Mouse (Mus musculus) spleen, adult 18-20 months (tissue): ENCODE measurements around the gene Phlda3.

Experiments
- DNase-seq, 2 experiments: peaks; one replicate each; pipeline ENCODE4 v3.0.0; 2022; ENCODE audit warnings: mixed read lengths in 2 of 2

Phlda3 gene

DNA sequence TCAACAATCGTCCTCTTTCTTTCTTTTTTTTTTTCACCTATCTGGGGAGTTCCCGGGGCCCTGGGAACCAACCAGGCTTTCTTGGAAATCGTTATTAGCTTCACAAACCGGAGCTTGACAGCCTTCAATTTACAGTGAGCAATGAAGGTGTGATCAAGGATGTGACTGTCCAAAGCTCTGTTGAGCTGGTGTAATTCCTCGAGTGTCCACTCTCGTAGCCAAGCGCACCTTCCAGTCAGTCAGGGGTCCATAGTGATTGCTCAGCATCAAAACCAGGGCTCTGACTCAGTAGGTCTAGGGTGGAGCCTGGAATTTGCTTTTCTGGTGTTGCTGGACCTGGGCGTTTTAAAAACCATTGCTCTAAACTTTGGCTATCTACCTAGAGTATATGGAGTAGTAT lies 5.7 kb upstream of the Phlda3 start:
- no peak for DNase-seq

DNA sequence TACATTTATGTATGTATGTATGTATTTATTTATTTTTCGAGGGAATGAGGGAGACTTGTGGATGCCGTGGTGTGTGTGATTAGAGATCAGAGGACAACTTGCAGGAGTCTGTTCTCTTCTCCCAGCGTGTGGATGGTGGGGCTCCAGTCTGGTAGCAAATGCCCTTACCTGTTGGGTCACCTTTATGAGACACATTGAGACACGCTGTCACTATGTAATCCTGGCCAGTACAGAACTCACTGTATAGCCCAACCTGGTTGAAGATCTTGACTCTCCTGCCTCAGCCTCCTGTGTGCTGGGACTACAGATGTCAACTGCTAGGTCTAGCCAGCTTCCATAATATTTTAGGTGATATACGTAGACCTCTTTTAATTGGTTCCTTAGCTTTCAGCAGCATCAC lies 4.2 kb upstream of the Phlda3 start:
- DNase-seq: no peak

DNA sequence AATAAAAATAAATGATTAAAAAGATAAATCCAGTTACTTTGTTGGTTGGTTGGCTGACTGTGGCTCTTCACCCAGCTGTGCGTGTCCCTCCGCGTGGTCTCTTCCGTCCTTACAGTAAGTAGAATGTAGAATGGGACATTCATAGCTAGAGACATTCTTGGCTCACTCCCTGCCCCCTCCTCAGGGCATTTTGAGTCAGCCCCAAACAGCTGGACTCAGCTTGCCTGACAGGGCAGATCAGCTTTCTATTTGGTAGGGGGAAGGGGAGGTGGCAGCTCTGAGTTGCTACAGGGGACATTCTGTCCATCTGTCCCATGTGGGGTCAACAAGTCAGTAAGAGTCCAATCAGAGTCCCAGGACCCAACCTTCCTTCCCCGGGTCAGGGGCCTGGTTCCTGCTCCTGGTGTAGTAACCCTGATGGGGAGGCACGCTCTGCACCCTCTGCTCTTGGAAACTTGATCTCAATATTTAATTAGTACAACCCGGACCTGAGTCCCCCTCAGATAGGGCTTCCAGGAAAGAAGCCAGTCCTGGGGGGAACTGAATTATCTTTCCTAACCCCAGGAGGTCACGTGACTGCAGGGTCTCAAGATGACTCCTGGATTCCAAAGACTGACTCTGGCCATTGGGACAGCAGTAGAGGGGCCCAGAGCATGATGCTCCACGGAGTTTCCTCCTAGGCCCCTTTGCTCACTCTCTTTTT lies 2.3 kb upstream of the Phlda3 start:
- DNase-seq: no peak

DNA sequence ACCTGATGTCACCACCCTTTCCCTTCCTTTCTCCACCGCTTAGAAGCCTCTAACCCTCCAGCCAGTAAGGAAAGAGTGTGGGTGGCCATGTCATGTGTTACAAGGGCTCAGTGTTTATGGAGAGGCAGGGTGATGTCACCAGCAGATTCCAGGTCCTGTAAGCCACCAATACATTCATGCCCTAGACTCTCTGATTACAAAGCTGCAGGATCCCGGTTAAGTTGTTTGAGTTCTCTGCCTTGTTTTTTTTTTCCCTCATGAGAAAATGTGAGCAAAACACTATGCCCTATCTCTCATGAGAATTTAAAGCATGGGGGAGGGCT lies 1.8 kb upstream of the Phlda3 start:
- no peak for DNase-seq

DNA sequence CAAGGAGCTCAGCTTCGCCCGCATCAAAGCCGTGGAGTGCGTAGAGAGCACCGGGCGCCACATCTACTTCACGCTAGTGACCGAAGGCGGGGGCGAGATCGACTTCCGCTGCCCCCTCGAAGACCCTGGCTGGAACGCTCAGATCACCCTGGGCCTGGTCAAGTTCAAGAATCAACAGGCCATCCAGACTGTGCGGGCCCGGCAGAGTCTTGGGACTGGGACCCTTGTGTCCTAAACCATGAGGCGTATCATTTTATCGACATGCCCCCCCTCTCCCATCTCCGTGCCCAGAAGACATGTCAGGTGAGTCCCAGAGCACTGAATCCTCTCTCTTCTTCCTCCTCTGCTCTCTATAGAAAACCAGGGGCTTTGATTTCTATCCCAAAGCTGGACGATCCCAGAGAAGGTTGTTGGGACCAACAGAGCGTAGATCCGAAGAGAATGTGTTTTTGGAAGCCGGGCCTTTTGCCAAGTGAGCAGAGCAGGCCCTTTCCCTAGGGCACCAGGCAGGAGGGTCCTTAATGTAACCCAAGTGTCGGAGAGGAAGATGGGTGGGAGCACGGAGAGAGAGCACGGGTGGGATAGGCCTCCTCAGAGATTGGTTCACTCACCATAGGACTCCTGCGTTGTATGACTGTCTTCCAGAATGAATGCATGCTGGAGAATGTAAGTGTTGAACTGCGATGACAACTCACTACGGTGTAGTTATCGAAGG lies 830 bp downstream of the Phlda3 start:
- no peak for DNase-seq

DNA sequence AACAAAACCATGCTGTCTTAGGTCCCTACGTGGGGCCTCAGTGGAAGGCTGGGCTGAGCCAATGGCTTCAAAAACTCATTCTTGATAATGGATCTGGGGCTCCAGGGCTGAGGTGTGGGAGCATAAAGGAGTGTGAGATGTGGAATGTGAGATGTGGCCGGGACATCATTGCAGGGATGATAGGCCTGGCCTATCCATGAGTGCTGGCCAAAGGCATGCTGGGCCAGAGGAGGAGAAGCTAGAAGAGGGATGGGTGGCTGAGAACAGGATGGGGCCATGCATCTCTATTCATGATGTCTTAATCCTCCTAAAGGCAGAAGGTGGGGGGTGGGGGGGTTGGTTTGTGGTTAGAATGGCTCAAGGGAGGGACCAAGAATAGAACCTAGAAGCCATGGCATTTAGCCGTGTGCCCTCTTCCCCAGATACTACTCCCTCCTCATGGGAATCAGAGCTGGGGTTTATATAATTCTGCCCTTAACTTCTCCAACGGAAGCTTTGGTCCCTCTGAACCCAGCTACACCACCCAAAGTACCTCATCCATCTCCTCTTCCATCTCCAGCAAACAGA lies 1.5 kb downstream of the Phlda3 start:
- no peak for DNase-seq

DNA sequence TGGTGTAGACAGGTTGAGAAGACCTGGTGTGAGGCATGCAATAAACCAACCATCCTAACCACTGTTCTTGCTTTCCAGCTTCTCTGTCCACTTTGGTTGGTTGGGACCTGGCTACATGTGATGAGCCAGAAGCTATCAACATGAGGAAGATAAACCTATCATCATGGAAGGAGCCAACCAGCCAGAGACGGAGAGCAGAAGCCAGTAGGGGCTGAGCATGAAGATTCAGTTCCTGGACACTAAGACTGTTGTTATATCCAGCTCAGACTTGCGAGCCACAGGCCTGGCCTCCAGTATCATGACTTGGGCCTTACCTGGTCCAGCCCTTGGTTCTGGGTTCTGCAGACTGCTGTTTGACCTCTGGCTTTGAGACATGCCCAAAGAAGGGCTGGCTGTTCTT lies 2.5 kb downstream of the Phlda3 start:
- no peak for DNase-seq

DNA sequence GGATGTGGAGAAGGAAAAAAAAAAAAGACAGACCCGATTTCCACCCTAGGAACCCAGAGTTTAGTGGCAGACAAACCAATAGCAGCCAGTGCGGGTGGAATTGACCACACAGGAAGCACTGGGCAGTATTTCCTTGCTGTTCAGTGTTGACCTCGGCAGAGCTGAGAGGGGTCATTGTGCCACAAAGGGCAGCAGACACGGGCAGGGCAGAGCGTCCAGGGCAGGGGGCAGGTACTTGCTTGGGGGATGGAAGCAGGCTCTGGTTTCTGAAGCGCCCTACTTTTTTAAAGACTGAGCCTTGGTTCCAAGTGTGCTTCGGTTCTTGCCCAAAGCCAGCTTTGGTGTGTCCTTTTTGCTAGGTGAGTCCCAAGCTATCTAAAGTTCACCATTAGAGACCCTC lies 4.3 kb downstream of the Phlda3 start:
- no peak for DNase-seq

DNA sequence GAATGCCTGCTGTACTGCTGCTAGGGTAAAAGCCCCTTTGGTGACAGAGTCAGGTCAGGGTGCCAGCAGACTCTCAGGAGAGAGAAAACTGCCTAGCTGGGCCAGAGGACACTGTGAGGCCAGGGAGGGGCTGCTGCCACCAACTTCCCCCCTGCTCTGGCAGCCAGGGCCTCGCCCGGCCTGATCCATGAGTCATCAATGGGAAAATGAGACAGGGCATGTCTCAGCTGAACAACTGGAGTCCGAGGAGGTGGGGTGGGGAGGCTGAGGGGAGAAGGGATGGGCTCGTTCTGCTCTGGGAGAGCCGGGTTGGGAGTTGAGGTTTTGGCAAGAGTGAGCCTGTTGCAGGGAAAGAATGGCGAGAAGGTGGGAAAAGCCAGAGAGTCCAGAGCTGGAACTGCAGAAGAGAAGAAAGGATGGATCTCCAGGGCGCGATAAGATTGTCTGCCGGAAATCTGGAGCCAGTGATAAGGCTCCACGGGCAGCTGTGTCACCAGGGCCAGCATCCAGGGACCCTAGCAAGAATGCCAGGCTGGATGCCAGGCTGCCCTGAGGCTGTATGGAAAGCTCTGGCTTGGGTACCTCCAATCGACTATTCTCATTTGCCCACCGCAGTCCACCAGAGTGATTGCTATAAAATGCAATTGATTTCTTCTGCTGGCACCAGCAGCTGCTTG lies 5.1 kb downstream of the Phlda3 start:
- DNase-seq: no peak

DNA sequence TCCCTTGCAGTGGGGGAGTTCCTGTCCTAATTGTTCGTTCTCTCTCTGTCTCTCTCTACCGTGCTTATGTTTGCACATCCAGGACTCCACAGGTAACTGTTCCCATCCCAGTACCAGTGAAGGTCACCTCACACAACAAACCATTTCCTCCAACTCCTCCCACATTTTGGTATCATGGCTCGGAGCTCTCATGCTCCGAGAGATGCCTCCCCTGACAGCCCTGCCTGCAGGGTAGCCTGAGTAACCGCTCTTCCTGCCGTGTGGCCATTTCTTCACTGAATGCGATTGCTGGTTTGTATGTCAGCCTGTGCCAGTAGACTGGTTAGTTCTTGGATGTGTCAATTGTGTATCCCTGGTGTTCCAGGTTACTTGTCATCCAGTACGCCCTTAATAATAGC lies 5.7 kb downstream of the Phlda3 start:
- no peak for DNase-seq

DNA sequence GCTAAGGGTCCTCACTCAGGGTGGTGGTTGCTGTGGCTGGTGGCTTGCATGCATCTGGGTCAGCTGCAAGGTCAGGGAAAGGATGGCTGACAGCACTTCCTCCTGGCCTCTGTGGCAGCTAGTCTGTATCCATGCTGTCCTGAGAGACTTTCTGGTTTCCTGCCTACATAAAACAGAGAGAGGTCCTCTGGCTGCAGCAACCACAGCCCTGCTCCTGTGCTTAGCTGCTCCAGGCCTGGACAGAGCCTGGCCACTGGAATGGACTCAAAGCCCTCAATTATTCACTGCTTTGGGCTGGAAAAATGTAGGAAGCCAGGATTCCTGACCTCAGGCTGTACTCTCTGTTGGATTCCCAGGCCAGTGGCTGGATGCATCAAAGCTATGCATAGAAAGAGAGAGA lies 10.7 kb downstream of the Phlda3 start:
- DNase-seq: no peak

DNA sequence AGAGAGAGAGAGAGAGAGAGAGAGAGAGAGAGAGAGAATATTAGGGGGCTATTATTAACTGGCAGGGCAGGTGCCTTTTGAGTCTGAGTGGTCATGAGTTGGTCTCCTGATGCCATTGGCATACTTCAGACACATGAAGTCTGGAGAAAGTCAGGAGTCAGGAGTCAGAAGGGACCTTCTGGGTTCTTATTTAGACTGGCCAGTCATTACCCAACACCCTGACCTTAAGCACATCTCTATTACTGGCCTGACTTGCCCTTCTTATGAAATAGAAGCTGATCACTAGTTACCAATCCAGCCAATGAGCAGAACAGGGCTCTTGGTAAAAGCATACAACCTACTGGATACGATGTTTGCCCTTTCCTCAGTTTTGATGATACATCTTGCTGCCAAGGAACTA lies 11.1 kb downstream of the Phlda3 start:
- DNase-seq: no peak

DNA sequence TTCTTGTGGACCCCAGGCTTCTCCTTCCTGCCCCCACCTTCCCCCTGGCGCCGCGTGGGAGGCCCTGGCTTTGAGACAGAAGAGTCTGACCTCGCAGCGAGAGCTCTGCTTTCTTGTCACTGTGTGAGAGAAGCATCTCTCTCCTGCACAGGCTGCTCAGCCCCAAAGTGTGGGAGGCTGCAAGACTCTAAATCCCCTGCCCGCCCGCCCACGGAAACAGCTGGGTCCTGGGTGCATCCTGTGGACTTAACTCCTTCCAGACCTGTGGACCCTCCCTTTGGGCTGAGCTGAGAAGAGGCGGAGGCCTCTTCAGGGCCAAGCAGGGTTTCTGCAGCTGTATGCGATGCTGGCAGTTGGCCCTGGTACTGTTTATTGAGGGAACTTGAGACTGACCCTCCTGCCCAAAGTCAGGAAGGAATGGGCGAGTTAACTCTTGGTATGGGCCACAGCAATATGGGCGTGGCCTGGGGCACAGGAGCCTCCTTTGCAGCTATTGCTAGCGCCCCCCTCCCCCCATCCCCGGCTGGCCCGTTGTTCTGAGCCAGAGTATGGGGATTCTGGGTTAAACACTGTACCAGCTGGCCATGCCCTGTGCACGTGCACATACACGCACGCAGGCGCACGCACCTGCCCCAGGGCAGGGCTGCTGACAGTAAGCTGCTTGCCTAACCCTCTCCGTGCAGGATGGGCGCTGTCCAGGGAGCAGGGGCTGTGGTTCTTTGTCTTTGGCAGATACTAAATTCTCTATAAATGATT lies 13.0 kb downstream of the Phlda3 start, which contains the start of gene Tnni1:
Gene Tnni1 (plus strand): TSS at position 655 of the 756 bp plus-strand sequence.
- DNase-seq: no peak

DNA sequence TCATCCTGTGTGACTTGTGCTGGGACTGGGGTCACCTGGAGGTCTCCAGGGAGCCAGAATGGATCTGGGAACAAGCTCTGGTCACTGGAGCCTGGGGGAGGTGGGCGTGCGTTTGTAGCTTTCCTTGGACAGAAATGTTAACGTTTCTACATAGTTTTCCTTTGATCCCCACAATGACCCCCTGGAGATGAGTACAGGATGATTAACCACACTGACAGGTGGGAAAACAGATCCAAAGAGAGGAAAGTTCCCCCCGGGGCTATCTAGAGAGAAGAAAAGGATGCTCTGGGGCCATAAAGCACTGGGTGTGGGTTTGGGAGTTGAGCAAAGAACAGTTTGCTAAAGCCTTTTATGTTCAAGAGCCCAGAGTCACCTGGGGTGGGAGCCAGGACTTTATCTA lies 14.7 kb downstream of the Phlda3 start:
- no peak for DNase-seq

DNA sequence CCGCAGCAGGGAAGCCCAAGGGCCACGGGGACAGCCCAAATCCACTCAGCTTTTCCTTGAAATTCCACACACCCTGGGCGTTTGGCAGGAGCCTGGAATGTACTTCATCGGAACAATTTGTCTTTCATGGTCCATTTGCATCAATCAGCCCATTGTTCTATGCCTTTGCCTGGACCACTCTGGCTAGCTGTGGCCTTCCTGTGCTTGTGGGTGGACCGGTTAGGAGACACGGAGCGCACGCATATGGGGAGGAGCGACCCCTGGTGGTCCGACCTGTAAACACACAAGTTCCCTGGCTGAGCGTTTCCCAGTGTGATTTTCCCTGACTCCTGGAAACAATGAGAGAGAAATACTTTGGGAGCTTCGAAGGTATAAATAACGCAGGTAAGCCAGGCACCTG lies 15.3 kb downstream of the Phlda3 start:
- DNase-seq: peak; percentile 24 to 63

DNA sequence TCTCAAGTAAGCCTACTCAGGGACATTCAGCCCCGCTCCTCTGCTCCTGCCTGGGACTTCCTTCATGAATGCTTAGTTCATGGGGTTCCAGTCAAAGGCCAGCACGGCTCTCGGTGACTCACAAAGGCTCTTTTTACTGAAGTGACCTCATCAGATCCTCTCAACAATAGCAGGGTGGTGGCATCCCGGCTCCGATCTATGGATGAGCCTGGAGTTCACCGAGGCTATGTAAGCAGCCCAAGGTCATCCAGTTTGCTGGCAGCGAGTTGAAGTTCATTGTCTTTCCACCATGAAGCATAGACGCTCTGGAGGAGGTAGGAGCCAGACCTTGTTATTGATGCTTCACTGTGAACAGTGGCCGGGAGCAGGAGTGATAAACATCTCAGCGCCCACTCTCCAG lies 16.9 kb downstream of the Phlda3 start:
- DNase-seq: no peak

DNA sequence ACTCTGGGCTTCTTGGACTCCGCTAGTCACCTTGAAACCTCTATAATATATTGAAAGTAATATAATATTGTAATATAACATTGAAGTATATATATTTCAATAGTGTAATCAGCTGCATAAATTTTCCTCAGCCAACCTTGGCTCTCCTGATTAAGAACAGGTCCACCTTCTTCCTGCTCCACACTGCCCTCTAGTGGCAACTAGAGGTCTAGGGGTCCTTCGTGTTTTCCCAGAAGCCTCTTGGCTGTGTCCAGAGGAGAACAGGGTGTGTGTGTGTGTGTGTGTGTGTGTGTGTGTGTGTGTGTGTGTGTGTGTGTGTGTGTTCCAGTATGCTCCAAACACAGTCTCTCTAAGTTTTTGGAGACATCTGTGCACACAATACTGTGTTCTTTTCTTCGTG lies 21.9 kb downstream of the Phlda3 start:
- peak; percentile 33 to 66 for DNase-seq

DNA sequence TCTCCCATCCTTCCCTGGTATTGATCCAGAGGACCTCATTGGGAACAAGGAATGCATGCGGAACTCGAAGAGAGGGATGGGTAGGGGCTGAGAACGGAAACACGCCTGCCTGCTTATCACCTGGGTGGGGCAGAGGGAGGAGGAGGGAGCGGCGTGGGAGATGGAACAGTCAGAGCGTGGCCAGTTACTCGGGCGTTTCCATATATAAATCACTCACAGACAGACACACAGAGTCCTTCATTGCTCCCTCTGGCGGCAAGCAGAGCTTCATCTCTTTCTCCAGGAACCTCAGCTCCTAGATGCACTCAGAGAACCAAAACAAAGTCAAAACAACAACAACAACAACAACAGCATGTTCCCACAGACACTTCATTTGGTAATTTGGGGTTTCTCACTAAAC lies 22.8 kb downstream of the Phlda3 start:
- peak in 1 of 2 experiments; percentile 31 for DNase-seq

DNA sequence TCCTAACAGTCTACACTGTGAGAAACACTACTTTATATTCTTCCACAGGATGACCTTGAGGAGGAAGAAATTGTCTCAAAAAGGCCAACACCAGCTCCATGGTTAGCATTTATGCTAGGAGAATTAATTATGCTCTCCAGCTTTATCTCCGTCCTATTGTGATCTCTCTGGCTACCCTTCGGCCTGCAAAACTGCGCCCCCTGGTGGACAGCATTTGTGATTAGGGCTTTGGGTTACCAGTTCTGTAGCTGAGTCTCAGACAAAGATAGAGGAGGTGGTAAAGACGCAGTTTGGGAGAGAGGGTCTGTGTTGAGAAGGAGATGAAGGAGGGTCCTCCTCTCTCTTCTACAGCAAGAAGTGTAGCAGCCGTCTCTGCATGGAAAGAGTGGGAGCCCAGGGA lies 23.9 kb downstream of the Phlda3 start:
- peak; percentile 39 to 73 for DNase-seq

DNA sequence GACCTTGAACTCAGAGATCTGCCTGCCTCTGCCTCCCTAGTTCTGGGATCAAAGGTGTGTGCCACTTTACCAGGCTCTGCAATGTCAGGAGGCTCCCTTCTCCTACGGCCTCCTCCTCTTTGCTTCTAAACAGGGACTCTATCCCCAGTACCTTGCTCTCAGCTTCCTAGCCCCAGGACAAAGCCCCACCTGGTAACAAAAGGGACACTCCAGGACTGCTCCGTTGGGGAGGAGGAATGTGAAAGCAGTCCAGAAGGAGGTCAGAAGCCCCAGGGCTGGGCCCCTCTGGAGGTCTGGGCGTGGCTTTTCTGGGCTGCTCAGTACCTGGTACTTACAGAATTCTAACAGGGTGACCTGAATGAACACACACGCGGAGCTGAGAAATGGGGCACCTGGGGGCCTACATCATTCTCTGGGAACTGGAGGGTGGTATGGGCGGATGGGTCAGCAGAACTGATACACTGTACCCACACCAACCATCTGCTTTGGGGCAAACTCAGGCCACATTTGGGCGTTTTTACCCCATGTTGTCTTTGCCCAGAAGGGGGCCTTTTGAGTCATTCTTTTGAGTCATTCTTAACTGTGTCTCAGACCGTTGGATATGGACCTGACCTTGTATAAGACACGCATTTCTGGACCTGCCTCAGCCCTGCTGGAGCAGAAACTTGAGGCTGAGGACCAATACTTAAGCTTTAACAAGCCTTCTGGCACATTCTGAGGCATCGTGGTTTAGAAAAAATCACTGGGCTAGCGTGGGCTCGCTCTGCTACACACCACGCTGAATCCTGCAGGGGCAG lies 26.4 kb downstream of the Phlda3 start:
- DNase-seq: no peak

DNA sequence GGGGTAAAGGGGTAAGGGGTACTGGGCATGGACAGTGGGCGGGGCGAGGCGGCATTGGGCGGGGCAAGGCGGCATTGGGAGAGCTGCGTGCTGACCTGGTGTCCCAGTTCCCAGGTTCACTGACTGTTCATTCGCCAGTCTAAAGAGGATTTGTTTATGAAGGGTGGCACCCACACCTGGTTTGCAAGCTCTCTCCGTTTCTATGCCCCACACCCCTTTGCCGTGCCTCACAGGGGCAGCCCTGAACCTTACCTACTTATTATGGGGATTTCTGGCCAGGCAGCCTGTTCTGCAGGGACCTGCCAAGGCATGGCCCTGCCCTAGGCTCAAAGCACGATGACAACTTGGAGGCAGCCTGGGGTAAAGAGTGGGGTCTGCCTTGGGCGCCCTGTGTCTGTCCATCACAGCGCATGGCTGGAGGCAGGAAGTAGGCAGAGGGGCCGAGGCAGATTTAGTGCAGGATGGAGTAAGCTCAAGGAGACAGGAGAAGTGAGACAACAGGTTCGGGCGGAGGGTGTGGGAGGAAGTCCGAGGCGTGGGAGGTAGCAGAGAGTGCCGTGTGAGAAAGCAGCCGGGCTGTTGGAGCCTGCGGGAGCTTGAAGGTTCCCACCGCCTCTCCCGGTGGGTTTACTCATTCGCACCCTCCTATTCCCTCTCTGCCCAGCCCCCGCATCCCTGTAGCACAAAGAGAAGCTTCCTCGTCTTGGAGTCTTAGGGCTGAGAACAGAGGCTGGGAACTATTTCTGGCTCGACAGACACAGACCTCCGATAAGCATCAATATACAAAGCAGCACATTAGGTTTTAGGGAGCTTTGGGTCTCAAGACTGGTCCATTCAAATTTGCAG lies 27.7 kb downstream of the Phlda3 start:
- peak in 1 of 2 experiments; percentile 29 for DNase-seq
